Mouse (Mus musculus): ENCODE data around the gene Slc17a4.

DNA sequence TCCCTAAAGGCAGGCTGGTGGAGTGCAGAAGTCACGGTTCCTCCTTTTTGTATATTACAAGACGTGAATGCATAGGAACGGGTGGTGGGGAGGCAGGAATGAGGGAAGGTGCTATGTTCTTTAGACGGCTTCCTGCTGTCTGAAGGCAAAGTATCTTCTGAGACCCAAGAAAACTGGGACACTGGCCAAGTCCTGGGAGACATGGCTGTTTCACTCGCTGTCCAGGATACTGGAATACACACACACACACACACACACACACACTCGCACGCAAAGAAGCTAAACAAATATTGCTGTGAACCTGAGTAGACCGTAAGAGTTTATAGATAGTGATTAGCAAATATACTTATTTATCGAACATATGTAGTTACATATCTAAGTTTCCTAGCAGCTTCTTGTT, 50.1 kb downstream of the Slc17a4 start:
- no peak for TF ChIP-seq EP300 (IDR thresholded peaks at IDR 0.05; ENCODE audit: low read depth)
- TF ChIP-seq CTCF (IDR thresholded peaks at IDR 0.05; ENCODE audit: low read depth) = no peak
